Mouse (Mus musculus) embryonic facial prominence, embryonic 11.5 days (tissue): ENCODE results near the gene Axdnd1. TPM values are rescaled to one million over a fixed set of nuclear protein-coding genes. Genes with fewer than 3 reads are reported as not detected.

Source experiments
- ATAC-seq: fragments of 200-750 bp; cut with Nextera tagmentation; replicated peaks from 2 replicates; pipeline ENCODE4 v1.8.0; 2017; ENCODE audit warnings: low read depth; ENCODE audit not compliant: insufficient number of reproducible peaks, low FRiP score, low TSS enrichment
- DNase-seq: peaks from one replicate; pipeline ENCODE4 v3.0.0-alpha.2; 2015; ENCODE audit warnings: low spot score
- H3K27ac ChIP-seq: fragments of 300-500 bp; sonication (generic); replicated peaks from 2 replicates; pipeline ENCODE4 v1.5.1; 2014; ENCODE audit warnings: mild to moderate bottlenecking, low read depth, low read length, control low read depth
- H3K27me3 ChIP-seq: fragments of 300-500 bp; sonication (generic); 2 replicates; pipeline ENCODE4 v1.6.1; 2014; ENCODE audit warnings: mild to moderate bottlenecking, low read length, moderate library complexity, mixed read lengths; ENCODE audit not compliant: control insufficient read depth, insufficient read depth
- H3K36me3 ChIP-seq: fragments of 300-500 bp; sonication (generic); replicated peaks from 2 replicates; pipeline ENCODE4 v1.6.1; 2014; ENCODE audit warnings: low read depth, mild to moderate bottlenecking, low read length, moderate library complexity, mixed read lengths; ENCODE audit not compliant: control insufficient read depth, insufficient read depth
- H3K4me1 ChIP-seq: fragments of 300-500 bp; sonication (generic); 2 replicates; pipeline ENCODE4 v1.6.1; 2014; ENCODE audit warnings: low read length, mixed read lengths; ENCODE audit not compliant: control insufficient read depth, insufficient read depth
- H3K4me2 ChIP-seq: fragments of 300-500 bp; sonication (generic); 2 replicates; pipeline ENCODE4 v1.6.1; 2014; ENCODE audit warnings: low read depth, mild to moderate bottlenecking, control low read depth, low read length, moderate library complexity
- H3K4me3 ChIP-seq: fragments of 300-500 bp; sonication (generic); 2 replicates; pipeline ENCODE4 v1.5.1; 2014; ENCODE audit warnings: low read depth, low read length, control low read depth
- H3K9ac ChIP-seq: fragments of 300-500 bp; sonication (generic); replicated peaks from 2 replicates; pipeline ENCODE4 v1.6.1; 2014; ENCODE audit warnings: mild to moderate bottlenecking, control low read depth, low read length
- H3K9me3 ChIP-seq: fragments of 300-500 bp; sonication (generic); replicated peaks from 2 replicates; pipeline ENCODE4 v1.6.1; 2016; ENCODE audit warnings: mild to moderate bottlenecking, low read length, inconsistent platforms, mixed read lengths; ENCODE audit not compliant: control insufficient read depth
- WGBS: fragments of 180-500 bp; shearing (Covaris S2); extraction: QIAGEN DNeasy Blood & Tissue Kit; methylation state at CpG from one replicate; pipeline ENCODE4 v1.1.7; 2014; 5-methylcytosine and 5-hydroxymethylcytosine counted together
- polyA plus RNA-seq: library from polyadenylated mRNA; unstranded; fragments of >200 nt; fragmentation: Nextera tagmentation; extraction: Ambion mirVana; gene quantifications from 2 replicates; pipeline ENCODE4 v1.2.1, GENCODE M21; 2014

The Axdnd1 gene
- polyA plus RNA-seq, result 0.21 TPM in 1 of 2 replicates, not detected in the other

DNA sequence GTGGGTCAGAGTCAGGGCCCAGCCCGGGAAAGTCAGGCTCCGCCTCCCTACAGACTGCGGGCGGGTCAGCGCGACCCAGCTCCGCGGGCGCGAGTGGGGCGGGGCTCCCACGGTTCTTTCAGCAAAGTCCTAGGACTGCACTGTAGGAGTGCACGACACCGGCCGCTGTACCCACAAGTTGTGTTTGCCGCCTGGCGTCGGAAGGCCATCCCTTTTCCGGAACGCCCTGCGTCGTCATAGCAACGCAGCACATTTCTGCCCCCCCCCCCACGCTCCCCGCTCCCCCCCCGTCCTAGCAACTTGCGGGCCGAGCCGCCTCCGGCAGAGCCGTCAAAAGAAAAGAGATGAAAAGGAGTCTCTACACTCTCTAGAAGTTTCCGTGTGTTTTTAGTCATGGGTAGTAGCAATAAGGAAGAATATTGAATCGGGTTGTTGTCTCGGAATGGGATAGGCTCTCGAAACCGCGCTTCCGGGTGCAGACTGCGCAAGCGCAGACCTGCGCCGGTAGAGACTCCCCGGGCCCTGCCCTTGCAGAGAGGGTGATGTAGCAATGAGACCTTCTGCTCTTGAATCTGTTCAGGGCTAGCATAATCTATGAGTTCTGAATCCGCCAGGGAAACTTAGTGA lies at the start of gene Axdnd1:
TSS of gene Axdnd1 (minus strand) at position 489 of the 627 bp plus-strand sequence.
- ATAC-seq (peak; percentile 95), DNase-seq (peak; percentile 90)
- Histone ChIP-seq H3K27me3 (no peaks in the 10 kb centered on the region), H3K27ac (no peak within 1 kb of the TSS), H3K9ac (peak within 1 kb of the TSS; percentile 53), H3K9me3 (no peaks in the 10 kb centered on the region), H3K4me3 (peak within 1 kb of the TSS; percentile 62), H3K4me1 (no peaks in the 10 kb centered on the region), H3K36me3 (no peaks in the 10 kb centered on the region), H3K4me2 (peak within 1 kb of the TSS; percentile 83)
- WGBS, result under 1% methylated on average over 42 of the region's 44 CpGs

DNA sequence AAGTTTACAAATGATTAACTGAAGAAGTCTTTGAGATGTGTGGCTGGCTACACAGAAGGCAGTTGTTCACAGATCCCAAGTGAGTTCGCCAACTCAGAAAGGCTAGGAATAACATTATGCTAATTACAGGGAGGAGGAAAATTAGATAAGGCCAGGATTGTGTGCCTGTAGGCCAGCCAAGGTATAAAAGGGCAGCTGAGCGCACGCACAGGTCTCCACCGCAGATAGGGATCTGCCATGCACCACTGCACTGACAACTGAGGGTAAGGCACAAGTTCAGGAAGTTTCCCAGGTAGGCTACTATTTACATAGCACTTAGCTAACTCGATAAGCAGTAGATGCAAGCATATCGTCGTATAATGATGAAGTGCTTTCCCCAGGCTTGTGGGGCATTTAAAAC lies 49.6 kb upstream of the Axdnd1 start:
- no peak overlapping the region for H3K9ac ChIP-seq
- 71% methylated on average over 7 of the region's 7 CpGs for WGBS
- no peaks in the 10 kb centered on the region for H3K4me1 ChIP-seq

DNA sequence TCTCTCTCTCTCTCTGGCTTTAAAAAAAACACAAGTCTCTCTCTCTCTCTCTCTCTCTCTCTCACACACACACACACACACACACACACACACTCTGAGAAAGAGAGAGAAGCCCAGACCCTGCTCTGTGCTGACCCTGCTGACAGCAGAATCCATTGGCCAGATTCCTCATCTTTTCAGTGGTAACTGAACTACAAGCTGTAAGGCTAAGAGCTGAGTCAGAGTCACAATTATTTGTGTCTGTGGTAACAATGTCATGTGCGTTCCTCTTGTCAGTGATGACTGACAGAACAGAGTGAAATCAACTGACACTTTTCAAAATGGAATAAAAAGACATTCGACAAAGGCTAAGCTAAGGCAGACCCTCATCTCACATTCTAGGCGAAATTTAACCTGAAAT lies 47.6 kb upstream of the Axdnd1 start:
- 81% methylated on average over 3 of the region's 3 CpGs for WGBS
- Histone ChIP-seq H3K4me2 (no peak overlapping the region), H3K27me3 (no peaks in the 10 kb centered on the region), H3K4me3 (no peak overlapping the region), H3K9me3 (no peaks in the 10 kb centered on the region), H3K27ac (no peak overlapping the region), H3K9ac (no peak overlapping the region), H3K36me3 (no peaks in the 10 kb centered on the region), H3K4me1 (no peaks in the 10 kb centered on the region)
- ATAC-seq, result no peak
- no peak for DNase-seq

More for the DNA sequence above, 49.6 kb upstream of the Axdnd1 start:
- Histone ChIP-seq H3K27me3 (no peaks in the 10 kb centered on the region), H3K36me3 (no peaks in the 10 kb centered on the region), H3K4me2 (no peak overlapping the region), H3K9me3 (no peaks in the 10 kb centered on the region), H3K4me3 (no peak overlapping the region), H3K27ac (no peak overlapping the region)
- no peak for DNase-seq
- ATAC-seq, result no peak

DNA sequence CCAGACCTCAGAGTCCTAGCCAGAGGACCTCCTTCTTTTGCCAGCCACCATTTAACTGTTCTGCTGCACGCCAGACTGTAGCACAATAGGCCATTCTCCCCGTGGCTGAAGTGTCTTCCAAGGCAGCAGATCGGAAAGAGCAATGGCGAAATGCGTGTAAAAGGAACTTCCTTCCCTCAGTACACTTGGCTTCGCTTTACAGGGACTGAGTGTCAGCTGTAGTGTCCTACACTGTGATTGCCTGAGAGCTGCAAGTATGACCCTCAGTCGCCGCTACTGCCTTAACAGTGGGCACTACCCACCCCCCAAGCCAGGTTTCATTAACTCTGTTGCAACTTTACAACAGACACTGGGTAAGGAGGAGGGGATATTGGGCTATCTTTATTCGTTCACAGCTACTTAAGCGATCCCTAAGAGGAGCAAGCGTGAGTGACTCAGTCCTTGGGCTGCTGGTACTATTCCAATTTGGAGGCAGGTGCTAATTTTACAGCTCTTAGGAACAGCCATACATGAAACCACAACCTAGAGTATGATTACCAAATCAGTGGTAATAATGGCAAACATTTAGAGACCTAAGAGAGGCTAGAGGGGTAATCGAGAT lies 46.8 kb upstream of the Axdnd1 start:
- Histone ChIP-seq H3K4me1 (no peaks in the 10 kb centered on the region), H3K27me3 (no peaks in the 10 kb centered on the region), H3K4me2 (no peak overlapping the region), H3K27ac (no peak overlapping the region), H3K4me3 (no peak overlapping the region), H3K9me3 (no peaks in the 10 kb centered on the region), H3K9ac (no peak overlapping the region), H3K36me3 (no peaks in the 10 kb centered on the region)
- 82% methylated on average over 12 of the region's 12 CpGs for WGBS
- ATAC-seq (no peak), DNase-seq (no peak)

DNA sequence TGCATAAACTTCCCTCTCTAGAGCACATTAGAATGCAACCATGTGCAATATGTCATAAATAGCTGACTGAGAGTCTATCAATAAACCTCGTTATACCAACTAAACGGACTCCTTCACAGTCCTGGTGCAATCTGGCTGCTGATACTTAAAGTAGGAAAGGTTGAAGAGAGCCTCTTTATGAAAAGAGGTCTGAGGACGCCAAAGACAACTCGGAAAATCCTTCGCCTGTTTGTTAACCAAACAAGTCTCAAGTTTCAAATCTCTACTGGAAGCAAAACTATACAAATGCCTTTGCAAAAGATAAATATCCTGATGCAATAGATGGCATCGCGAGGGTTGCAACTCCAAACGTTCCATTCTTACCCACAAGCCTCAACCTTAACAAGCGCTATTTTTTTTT lies 44.0 kb upstream of the Axdnd1 start:
- H3K9ac ChIP-seq, result no peak overlapping the region
- no peaks in the 10 kb centered on the region for H3K4me1 ChIP-seq
- no peaks in the 10 kb centered on the region for H3K27me3 ChIP-seq
- no peak overlapping the region for H3K4me3 ChIP-seq
- no peaks in the 10 kb centered on the region for H3K9me3 ChIP-seq
- H3K4me2 ChIP-seq, result no peak overlapping the region
- no peak for ATAC-seq
- 86% methylated on average over 9 of the region's 9 CpGs for WGBS
- no peaks in the 10 kb centered on the region for H3K36me3 ChIP-seq
- no peak overlapping the region for H3K27ac ChIP-seq
- no peak for DNase-seq

DNA sequence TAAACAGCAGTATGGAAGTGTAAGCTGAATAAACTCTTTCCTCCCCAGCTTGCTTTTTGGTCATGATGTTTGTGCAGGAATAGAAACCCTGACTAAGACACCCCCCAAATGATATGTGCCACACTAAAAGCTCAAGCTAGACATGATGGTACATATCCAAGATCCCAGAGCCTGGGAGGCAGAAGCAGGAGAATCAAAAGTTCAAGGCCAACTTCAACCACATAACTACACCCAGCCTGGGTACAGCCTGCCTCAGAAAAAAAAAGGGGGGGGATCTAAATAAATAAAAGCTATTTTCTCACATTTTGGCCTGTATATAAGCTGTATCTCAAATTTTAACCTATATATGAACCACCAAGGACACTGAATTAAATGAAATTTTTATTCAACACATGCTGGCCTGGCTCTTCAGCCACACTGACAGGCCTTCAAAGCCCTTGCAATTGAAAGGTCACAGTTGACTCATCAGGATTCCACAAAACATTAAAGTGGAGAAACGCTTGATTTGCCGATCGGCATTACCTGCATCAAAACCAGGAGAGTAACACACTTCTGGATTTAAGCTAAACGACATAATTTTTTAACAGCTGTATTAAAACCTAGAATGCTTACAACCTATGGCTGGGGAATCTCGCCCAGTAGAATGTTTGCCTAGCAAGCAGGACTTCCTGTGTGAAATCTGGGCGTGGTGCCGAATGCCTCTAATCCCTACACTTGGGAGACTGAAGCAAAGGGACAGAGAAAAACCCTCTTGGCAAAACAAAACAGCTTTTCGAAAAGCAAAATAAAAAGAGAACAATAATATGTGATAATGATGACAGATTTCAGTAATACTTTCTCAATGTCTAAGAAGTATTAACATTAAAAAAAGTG lies 43.3 kb upstream of the Axdnd1 start:
- Histone ChIP-seq H3K9me3 (no peaks in the 10 kb centered on the region), H3K9ac (no peak overlapping the region), H3K4me3 (no peak overlapping the region), H3K4me1 (no peaks in the 10 kb centered on the region), H3K4me2 (no peak overlapping the region), H3K27ac (no peak overlapping the region), H3K36me3 (no peaks in the 10 kb centered on the region), H3K27me3 (no peaks in the 10 kb centered on the region)
- WGBS, result 90% methylated on average over 8 of the region's 8 CpGs
- ATAC-seq (no peak), DNase-seq (no peak)

DNA sequence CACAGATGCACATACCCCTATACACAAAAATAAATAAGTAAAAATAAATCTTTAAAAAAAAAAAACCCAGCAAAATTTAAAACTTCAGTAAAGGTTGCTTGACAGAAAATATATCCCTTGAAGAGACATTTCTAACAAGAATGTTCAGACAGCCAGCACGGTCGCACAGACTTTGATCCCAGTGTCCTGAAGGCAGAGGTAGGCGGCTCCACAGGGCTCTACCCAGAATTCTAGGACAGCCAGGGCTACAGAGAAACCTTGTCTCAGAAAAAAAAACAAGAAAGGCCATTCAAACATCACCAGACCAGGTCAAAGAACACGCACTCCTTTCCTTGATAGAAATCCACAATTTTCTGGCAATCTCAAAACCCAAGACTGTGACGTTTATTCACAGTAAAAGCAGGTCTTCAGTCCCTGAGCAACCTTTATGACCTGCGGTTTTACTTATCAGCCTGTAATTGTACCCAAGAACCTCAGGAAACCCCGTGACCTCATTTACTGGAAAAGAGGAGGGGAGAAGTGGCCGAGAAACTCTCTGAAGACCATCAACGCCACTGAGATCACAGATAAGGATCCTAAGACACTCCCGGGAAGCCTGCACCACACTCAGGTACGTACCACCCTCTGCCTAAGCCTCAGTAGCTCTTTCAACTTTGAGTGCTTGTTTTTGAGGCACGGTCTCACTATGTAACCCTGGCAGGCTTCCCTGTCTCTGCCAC lies 41.5 kb upstream of the Axdnd1 start:
- Histone ChIP-seq H3K4me2 (no peak overlapping the region), H3K27me3 (no peaks in the 10 kb centered on the region), H3K4me3 (no peak overlapping the region), H3K27ac (no peak overlapping the region), H3K9ac (no peak overlapping the region), H3K4me1 (no peaks in the 10 kb centered on the region), H3K36me3 (no peaks in the 10 kb centered on the region), H3K9me3 (no peaks in the 10 kb centered on the region)
- no peak for DNase-seq
- no peak for ATAC-seq
- 78% methylated on average over 12 of the region's 12 CpGs for WGBS
